Mouse (Mus musculus) gastrocnemius, postnatal 14 days (tissue): ENCODE data around the gene Slc25a29. TPM values are rescaled to one million over a fixed set of nuclear protein-coding genes. Genes with fewer than 3 reads are reported as not detected.

ENCODE experiments used
- DNase-seq: peaks from one replicate; pipeline ENCODE4 v3.0.0; 2021; ENCODE audit warnings: mixed read lengths
- intact Hi-C: fragments of 180-260 bp; cut with DNase I; formaldehyde crosslinking; loops from one replicate; pipeline ENCODE4 v1.15.1; 2025; ENCODE audit warnings: low total_unique reads
- microRNA-seq, 2 experiments: library from miRNA; unstranded; fragments of <30 nt; microRNA quantifications; one replicate each; pipeline ENCODE4 v1.2.0; 2021
- total RNA-seq, 2 experiments: library from RNA; stranded (reverse); gene quantifications; 2 replicates each; pipeline ENCODE4 v1.2.3; 2021

The Slc25a29 gene
- total RNA-seq, 2 experiments from 2014 or later, result 4.5 to 5.3 TPM

GRCm38 (mm10) chr12:108811133-108811532, 24.6 kb downstream of the Slc25a29 start:
- intact Hi-C loops, result loop anchor here (5.0 kb wide), 2 partner anchors 41 to 81 kb away; partner anchors contain the start of genes Wars and Wdr25
- DNase-seq, result no peak

- no peak for DNase-seq
- intact Hi-C loops, result loop anchor here (5.0 kb wide), 2 partner anchors 42 to 82 kb away; partner anchors contain the start of genes Wars and Wdr25
Measured at GRCm38 (mm10) chr12:108810309-108810708, 25.4 kb downstream of the Slc25a29 start.

- intact Hi-C loops, result loop anchor here (5.0 kb wide), 2 partner anchors 43 to 83 kb away; partner anchors contain the start of genes Wars and Wdr25
- DNase-seq, result no peak
Measured at GRCm38 (mm10) chr12:108809771-108810170, 25.9 kb downstream of the Slc25a29 start.

DNA sequence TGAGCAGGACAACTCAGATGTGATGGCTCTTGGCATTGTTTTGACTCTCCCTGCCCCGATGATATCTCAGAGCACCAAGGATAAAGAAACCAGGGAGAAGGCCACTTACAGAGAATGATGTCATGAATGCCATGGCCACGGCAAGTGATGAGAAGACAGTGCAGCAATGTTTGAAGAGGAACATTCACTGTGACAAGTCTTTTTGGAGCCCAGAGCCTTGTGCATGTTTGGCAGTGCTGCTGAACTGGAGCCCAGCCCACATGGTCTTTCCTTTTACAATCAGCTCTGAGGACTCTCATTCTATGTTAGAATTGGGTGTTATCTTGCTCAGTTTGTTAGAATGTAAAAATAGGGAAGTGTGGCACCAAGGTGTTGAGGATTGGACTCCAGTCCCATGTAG, 27.2 kb downstream of the Slc25a29 start:
- no peak for DNase-seq
- intact Hi-C loops, result no loop called here

- DNase-seq, result no peak
- intact Hi-C loops, result no loop called here
Measured at GRCm38 (mm10) chr12:108804388-108804787, 31.3 kb downstream of the Slc25a29 start.

- intact Hi-C loops, result no loop called here
- no peak for DNase-seq
Measured at GRCm38 (mm10) chr12:108801613-108802012, 34.1 kb downstream of the Slc25a29 start.

DNA sequence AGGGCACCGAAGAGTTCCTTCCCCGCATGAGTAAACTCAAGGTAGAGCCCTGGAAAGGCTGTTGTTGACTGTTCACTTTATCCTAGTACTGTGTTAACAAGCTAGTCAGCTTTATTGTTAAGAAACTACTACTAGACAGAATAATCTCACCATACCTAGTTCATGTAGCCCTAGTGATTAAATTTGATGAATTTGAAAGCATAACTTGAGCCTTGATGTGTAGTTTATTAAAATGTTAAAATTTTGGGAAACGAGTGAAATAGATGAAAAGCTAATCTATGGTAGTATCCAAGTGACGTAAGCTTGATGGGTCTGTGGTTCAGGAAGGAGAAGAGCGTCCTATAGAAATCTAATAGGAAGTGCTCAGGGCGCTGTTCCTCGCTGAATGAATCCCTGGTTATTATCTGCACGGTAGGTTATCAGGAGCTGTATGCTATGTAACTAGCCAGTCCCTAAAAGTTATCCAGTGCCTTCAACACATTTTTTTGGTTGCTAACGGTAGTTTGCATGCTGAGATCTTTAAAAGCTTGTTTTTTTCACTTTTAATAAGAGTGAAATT, 40.6 kb downstream of the Slc25a29 start:
- intact Hi-C loops, result loop anchor here (5.0 kb wide), 1 partner anchor 97 kb away; the partner anchor contains the start of genes Wars and Wdr25

DNA sequence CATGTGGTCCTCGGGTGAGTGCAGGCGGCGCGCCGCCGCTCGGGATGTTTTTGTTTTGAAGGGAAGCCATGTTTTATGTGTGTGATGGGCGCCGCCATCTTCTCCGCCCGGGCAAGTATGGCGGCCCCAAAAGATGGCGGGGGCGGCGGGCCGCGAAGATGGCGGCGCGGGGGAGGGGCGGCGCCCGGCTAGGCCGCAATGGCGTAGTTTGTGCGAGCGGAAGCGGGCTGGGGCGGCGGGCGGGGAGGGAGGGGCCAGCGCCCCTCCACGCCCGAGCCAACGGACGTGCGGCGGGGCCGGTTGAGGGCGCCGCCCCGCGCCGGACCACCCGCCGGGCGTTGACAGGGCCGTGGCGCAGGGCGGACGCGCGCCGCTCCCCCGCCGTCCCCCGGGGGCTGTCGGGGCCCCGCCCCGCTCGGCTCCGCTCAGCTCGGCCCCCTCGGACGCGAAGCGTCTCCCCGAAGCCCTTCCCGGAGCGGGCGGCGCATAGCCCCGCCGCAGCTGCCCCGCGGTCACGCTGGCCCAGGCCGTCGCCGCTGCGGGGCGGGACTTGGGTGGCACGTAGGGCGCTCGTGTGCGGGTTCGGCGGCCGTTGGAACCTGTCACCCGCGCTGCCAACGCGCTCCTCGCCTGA, 41.5 kb downstream of the Slc25a29 start:
- intact Hi-C loops, result loop anchor here (5.0 kb wide), 1 partner anchor 98 kb away; the partner anchor contains the start of genes Wars and Wdr25
- DNase-seq, result peak; percentile 86

More for the DNA sequence above, 40.6 kb downstream of the Slc25a29 start:
- DNase-seq, result no peak

GRCm38 (mm10) chr12:108793453-108793941, 42.2 kb downstream of the Slc25a29 start:
- intact Hi-C loops, result loop anchor here (5.0 kb wide), 1 partner anchor 99 kb away; the partner anchor contains the start of genes Wars and Wdr25
- peak; percentile 41 for DNase-seq

GRCm38 (mm10) chr12:108792546-108793452, 42.9 kb downstream of the Slc25a29 start, which contains the start of gene Yy1:
Gene Yy1, plus strand, starts transcription at chr12:108792973.
- peak; percentile 99 for DNase-seq
- intact Hi-C loops, result loop anchor here (5.0 kb wide), 1 partner anchor 100 kb away; the partner anchor contains the start of genes Wars and Wdr25

DNA sequence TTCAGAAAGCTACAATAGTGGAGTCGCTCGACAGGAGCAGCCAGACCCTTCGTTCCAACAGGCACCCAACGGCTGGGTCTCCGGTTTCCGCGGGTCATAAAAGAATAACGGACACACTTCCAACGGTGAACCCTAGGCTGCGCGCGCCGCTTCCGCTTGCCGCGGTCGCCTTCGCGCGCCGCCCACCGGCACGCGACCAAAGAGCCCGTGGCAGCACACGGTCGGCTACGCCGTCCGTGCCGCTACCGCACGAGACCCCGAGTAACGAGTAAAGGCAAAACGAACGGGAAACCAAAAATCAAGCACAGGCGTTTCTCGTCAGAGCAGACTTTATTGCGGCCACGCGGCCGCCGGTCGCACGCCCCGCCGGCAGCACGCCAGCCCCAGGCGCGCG, 43.5 kb downstream of the Slc25a29 start:
- intact Hi-C loops, result loop anchor here (5.0 kb wide), 1 partner anchor 100 kb away; the partner anchor contains the start of genes Wars and Wdr25
- DNase-seq, result peak; percentile 84

GRCm38 (mm10) chr12:108787329-108787728, 48.4 kb downstream of the Slc25a29 start:
- intact Hi-C loops, result no loop called here
- no peak for DNase-seq

GRCm38 (mm10) chr12:108785161-108785560, 50.5 kb downstream of the Slc25a29 start:
- DNase-seq, result no peak
- intact Hi-C loops, result no loop called here

- DNase-seq, result no peak
- intact Hi-C loops, result no loop called here
Measured at GRCm38 (mm10) chr12:108780108-108780877, 55.4 kb downstream of the Slc25a29 start.

Small RNA genes within 50 kb of the gene (microRNA-seq; reads per million reads assigned to microRNA genes)
- gene Mir345, result 35.1 to 48.1 reads per million in 2 experiments

Other genes starting within 250 kb of the Slc25a29 start
- gene Degs2, start 133.6 kb downstream of the Slc25a29 start, total RNA-seq, result under 1 TPM in 1 of 2 experiments, not detected in 1; 0.51 TPM
- 10 to 100 TPM; 24.2 to 24.8 TPM for gene Yy1, start 42.9 kb downstream of the Slc25a29 start, total RNA-seq
- 1 to 10 TPM; 4.5 to 6.0 TPM for gene Slc25a47, start 163 bp upstream of the Slc25a29 start, total RNA-seq
- 1 to 10 TPM; 3.5 to 3.6 TPM for gene Wdr25, start 57.7 kb upstream of the Slc25a29 start, total RNA-seq
- 10 to 100 TPM; 22.5 to 25.9 TPM for gene Wars, start 58.3 kb upstream of the Slc25a29 start, total RNA-seq
- gene Begain, start 232.3 kb upstream of the Slc25a29 start, total RNA-seq, result 1 to 10 TPM; 1.0 to 1.3 TPM